Mouse (Mus musculus) hindbrain, embryonic 15.5 days (tissue): Measurements from ENCODE around the gene Gm3183. TPM values are rescaled to one million over a fixed set of nuclear protein-coding genes. Genes with fewer than 3 reads are reported as not detected.
"Not testable (repeated sequence)": the region's sequence is repeated elsewhere in the genome, so short reads cannot be mapped to it uniquely, and the experiment has no call there.

Source experiments
- ATAC-seq: fragments of 200-750 bp; cut with Nextera tagmentation; 2 replicates; pipeline ENCODE4 v1.8.0; 2017; ENCODE audit warnings: low read depth, moderate number of reproducible peaks, moderate TSS enrichment; ENCODE audit not compliant: low FRiP score
- H3K27ac ChIP-seq: fragments of 300-500 bp; sonication (generic); replicated peaks from 2 replicates; pipeline ENCODE4 v1.5.1; 2015; ENCODE audit warnings: mild to moderate bottlenecking, inconsistent platforms
- H3K27me3 ChIP-seq: fragments of 300-500 bp; sonication (generic); 2 replicates; pipeline ENCODE4 v1.6.1; 2015; ENCODE audit warnings: control low read depth, inconsistent platforms
- H3K36me3 ChIP-seq: fragments of 300-500 bp; sonication (generic); 2 replicates; pipeline ENCODE4 v1.6.1; 2015; ENCODE audit warnings: control low read depth, inconsistent platforms
- H3K4me1 ChIP-seq: fragments of 300-500 bp; sonication (generic); replicated peaks from 2 replicates; pipeline ENCODE4 v1.6.1; 2015; ENCODE audit warnings: control low read depth, inconsistent platforms
- H3K4me2 ChIP-seq: fragments of 300-500 bp; sonication (generic); 2 replicates; pipeline ENCODE4 v1.6.1; 2015; ENCODE audit warnings: moderate library complexity, mild to moderate bottlenecking, inconsistent platforms
- H3K4me3 ChIP-seq: fragments of 300-500 bp; sonication (generic); 2 replicates; pipeline ENCODE4 v1.5.1; 2015; ENCODE audit warnings: mild to moderate bottlenecking, inconsistent platforms
- H3K9ac ChIP-seq: fragments of 300-500 bp; sonication (generic); 2 replicates; pipeline ENCODE4 v1.6.1; 2015; ENCODE audit warnings: inconsistent platforms
- H3K9me3 ChIP-seq: fragments of 300-500 bp; sonication (generic); 2 replicates; pipeline ENCODE4 v1.6.1; 2016; ENCODE audit warnings: control low read depth, inconsistent platforms
- WGBS: fragments of 180-500 bp; shearing (Covaris S2); methylation state at CpG from one replicate; pipeline ENCODE4 v1.1.7; 2015; 5-methylcytosine and 5-hydroxymethylcytosine counted together
- polyA plus RNA-seq: library from polyadenylated mRNA; unstranded; fragments of >200 nt; fragmentation: Nextera tagmentation; extraction: Ambion mirVana; gene quantifications from 2 replicates; pipeline ENCODE4 v1.2.1, GENCODE M21; 2015

Gene Gm3183
- not detected in 2 replicates for polyA plus RNA-seq

- H3K9me3 ChIP-seq, H3K27me3 ChIP-seq, H3K4me2 ChIP-seq, H3K4me3 ChIP-seq, H3K36me3 ChIP-seq, H3K27ac ChIP-seq, H3K9ac ChIP-seq, ATAC-seq, H3K4me1 ChIP-seq: not testable (repeated sequence)
- WGBS = no CpG with 5 or more reads among the region's 1 CpGs
These were observed at the start of gene Gm3183 for GRCm38 (mm10) chr5:94865136-94865535. Gene Gm3183 (plus strand): TSS chr5:94865436.

Other genes with a start within 250 kb of the Gm3183 start
- not detected in 2 replicates for gene Gm3147, start 249.1 kb upstream of the Gm3183 start, polyA plus RNA-seq
- not detected in 2 replicates for gene Gm6509, start 241.5 kb upstream of the Gm3183 start, polyA plus RNA-seq
- not detected in 2 replicates for gene Gm6205, start 217.1 kb upstream of the Gm3183 start, polyA plus RNA-seq
- not detected in 2 replicates for gene Gm6367, start 123.2 kb downstream of the Gm3183 start, polyA plus RNA-seq
- not detected in 2 replicates for gene Gm7942, start 241.5 kb downstream of the Gm3183 start, polyA plus RNA-seq